Comparison of ENCODE assay signal across 23 mouse cellular contexts in genomic region chr3:138071476-138072073, GRCm38 (mm10). TPM values are rescaled to one million over a fixed set of nuclear protein-coding genes. Genes with fewer than 3 reads are reported as not detected.
DNase-seq lines count a peak whose midpoint lies in the region; ATAC-seq lines count a peak whose summit lies in the region.
"Had no signal": no experiment of that assay in that cellular context is flagged by ENCODE, and none has a peak within 500 bp of the region (broad histone marks: within the 10 kb centered on the region; RNA-seq: fewer than 3 reads in every experiment).

No protein-coding gene starts in this region.

- 53% methylated on average over 10 of the region's 10 CpGs for WGBS in heart, embryonic 13.5 days
- 47% methylated on average over 10 of the region's 10 CpGs for WGBS in embryonic facial prominence, embryonic 13.5 days
- WGBS in limb, embryonic 10.5 days = 85% methylated on average over 10 of the region's 10 CpGs

- H3K4me3 ChIP-seq in heart, embryonic 13.5 days = peak overlapping the region; percentile 52
- no peak overlapping the region for H3K4me3 ChIP-seq in embryonic facial prominence, embryonic 13.5 days
- H3K4me3 ChIP-seq in limb, embryonic 10.5 days = no peak overlapping the region
- H3K4me3 ChIP-seq: limb, embryonic 12.5 days; lung, embryonic 15.5 days; midbrain, embryonic 12.5 days; neural tube, embryonic 13.5 days had no signal

- H3K9ac ChIP-seq in heart, embryonic 13.5 days = peak overlapping the region; percentile 85
- no peak overlapping the region for H3K9ac ChIP-seq in embryonic facial prominence, embryonic 13.5 days
- H3K9ac ChIP-seq: limb, embryonic 12.5 days; liver, embryonic 14.5 days; lung, embryonic 15.5 days; midbrain, embryonic 12.5 days; neural tube, embryonic 13.5 days had no signal

- no peaks in the 10 kb centered on the region for H3K9me3 ChIP-seq in heart, embryonic 13.5 days
- H3K9me3 ChIP-seq in embryonic facial prominence, embryonic 13.5 days = no peaks in the 10 kb centered on the region
- H3K9me3 ChIP-seq in limb, embryonic 10.5 days (replicated peaks) = no peaks in the 10 kb centered on the region
- H3K9me3 ChIP-seq: limb, embryonic 12.5 days; lung, embryonic 15.5 days; midbrain, embryonic 12.5 days; neural tube, embryonic 13.5 days had no signal

- peak overlapping the region; percentile 77 for H3K4me2 ChIP-seq in heart, embryonic 13.5 days
- peak overlapping the region; percentile 9; the same call in 1 of the 2 replicates for H3K4me2 ChIP-seq in embryonic facial prominence, embryonic 13.5 days
- H3K4me2 ChIP-seq: limb, embryonic 12.5 days; lung, embryonic 15.5 days; midbrain, embryonic 12.5 days; neural tube, embryonic 13.5 days had no signal

- peak; percentile 34 for DNase-seq in gastrocnemius, postnatal 10 days
- no peak for DNase-seq in gastrocnemius, postnatal 36 days
- no peak for DNase-seq in heart, postnatal 25 days (ENCODE audit: low spot score)
- no peak for DNase-seq in limb, embryonic 10.5 days (ENCODE audit: low spot score)
- DNase-seq in adrenal gland, postnatal 36 days = no peak
- DNase-seq: cerebellum, adult 2 months; cerebellum, postnatal 36 days; kidney, adult 8-10 months; kidney, postnatal 14 days; layer of hippocampus, adult 9-11 months; thymus, postnatal 14 days had no signal

- 0 out of 2 replicates have a peak, but pooled peaks cover 6% of the 10 kb centered on the region for H3K36me3 ChIP-seq in heart, embryonic 13.5 days
- no peaks in the 10 kb centered on the region for H3K36me3 ChIP-seq in embryonic facial prominence, embryonic 13.5 days
- H3K36me3 ChIP-seq in limb, embryonic 10.5 days = no peaks in the 10 kb centered on the region
- H3K36me3 ChIP-seq: limb, embryonic 12.5 days; lung, embryonic 15.5 days; midbrain, embryonic 12.5 days; neural tube, embryonic 13.5 days had no signal

- no peaks in the 10 kb centered on the region for H3K27me3 ChIP-seq in heart, embryonic 13.5 days (replicated peaks)
- H3K27me3 ChIP-seq in embryonic facial prominence, embryonic 13.5 days = no peaks in the 10 kb centered on the region
- H3K27me3 ChIP-seq in limb, embryonic 10.5 days (ENCODE audit: low read depth, poor library complexity, severe bottlenecking) = no peaks in the 10 kb centered on the region; the same call in 1 of the 2 replicates
- H3K27me3 ChIP-seq: limb, embryonic 12.5 days; lung, embryonic 15.5 days; neural tube, embryonic 13.5 days had no signal

- ATAC-seq in heart, embryonic 13.5 days (ENCODE audit: extremely low read depth, insufficient number of reproducible peaks, low FRiP score, low TSS enrichment) = no peak
- no peak for ATAC-seq in embryonic facial prominence, embryonic 13.5 days (ENCODE audit: insufficient number of reproducible peaks, insufficient read depth, low FRiP score, low TSS enrichment, low read depth)
- no peak for ATAC-seq in monocyte, adult 5-6 weeks (replicated peaks; ENCODE audit: insufficient number of reproducible peaks, low FRiP score, low TSS enrichment, poor library complexity, severe bottlenecking)
- ATAC-seq: forebrain, embryonic 14.5 days had no signal

- H3K27ac ChIP-seq in heart, embryonic 13.5 days (replicated peaks) = peak overlapping the region; percentile 64
- H3K27ac ChIP-seq in embryonic facial prominence, embryonic 13.5 days = no peak overlapping the region
- H3K27ac ChIP-seq in limb, embryonic 10.5 days = peak overlapping the region; percentile 51; the same call in 1 of the 2 replicates
- H3K27ac ChIP-seq: limb, embryonic 12.5 days; liver, embryonic 14.5 days; lung, embryonic 15.5 days; macrophage; midbrain, embryonic 12.5 days; neural tube, embryonic 13.5 days had no signal

- H3K4me1 ChIP-seq in heart, embryonic 13.5 days = peaks cover 73% of the 10 kb centered on the region
- peaks cover 25% of the 10 kb centered on the region for H3K4me1 ChIP-seq in embryonic facial prominence, embryonic 13.5 days
- H3K4me1 ChIP-seq in limb, embryonic 10.5 days = peaks cover 30% of the 10 kb centered on the region

- intact Hi-C loops in gastrocnemius, postnatal 36 days (cut with DNase I) = loop anchor here (2.0 to 5.0 kb wide), 3 partner anchors 44 to 71 kb away; partner anchors contain the start of gene Trmt10a
- intact Hi-C loops in heart, postnatal 25 days (cut with DNase I) = no loop called here

RNA-seq across cellular contexts. Expression of gene Gm5105, which starts 4.4 kb away (rescaled TPM):
- total RNA-seq in gastrocnemius, postnatal 10 days (2021) = 1 to 10 TPM; 2.0 to 2.5 TPM
- 1 to 10 TPM; 1.3 to 1.9 TPM for total RNA-seq in gastrocnemius, postnatal 36 days (2021)
- polyA plus RNA-seq in heart, embryonic 13.5 days (2015; fragmentation: Nextera tagmentation; extraction: Ambion mirVana) = 0.36 and 0.56 TPM in 2 replicates
- total RNA-seq in heart, postnatal 25 days (2021) = 1 to 10 TPM; 1.3 to 1.8 TPM
- polyA plus RNA-seq in embryonic facial prominence, embryonic 13.5 days (2015; fragmentation: Nextera tagmentation; extraction: Ambion mirVana) = 0.40 TPM in 1 of 2 replicates, not detected in the other
- polyA plus RNA-seq in limb, embryonic 10.5 days (2016; fragmentation: Nextera tagmentation; extraction: Ambion mirVana) = not detected in 2 replicates
- total RNA-seq in monocyte, adult 5-6 weeks (2017) = 0.57 TPM in 1 of 3 replicates, not detected in the others
- not detected for total RNA-seq in adrenal gland, postnatal 36 days (2021)
- polyA plus RNA-seq: forebrain, embryonic 14.5 days; hindbrain, embryonic 11.5 days; liver, embryonic 14.5 days; macrophage; midbrain, embryonic 12.5 days; testis, adult 2 months had no signal

RNA-seq across cellular contexts. Expression of gene 1110002E22Rik, which starts 6.7 kb away (rescaled TPM):
- total RNA-seq in gastrocnemius, postnatal 10 days (2021) = 100 to 1,000 TPM; 191 to 209 TPM
- 100 to 1,000 TPM; 112 to 114 TPM for total RNA-seq in gastrocnemius, postnatal 36 days (2021)
- 9.4 and 11.1 TPM in 2 replicates for polyA plus RNA-seq in heart, embryonic 13.5 days (2015; fragmentation: Nextera tagmentation; extraction: Ambion mirVana)
- total RNA-seq in heart, postnatal 25 days (2021) = 10 to 100 TPM; 62.6 to 64.4 TPM
- polyA plus RNA-seq in embryonic facial prominence, embryonic 13.5 days (2015; fragmentation: Nextera tagmentation; extraction: Ambion mirVana) = 0.40 and 0.41 TPM in 2 replicates
- 0.06 and 0.15 TPM in 2 replicates for polyA plus RNA-seq in limb, embryonic 10.5 days (2016; fragmentation: Nextera tagmentation; extraction: Ambion mirVana)
- not detected in 3 replicates for total RNA-seq in monocyte, adult 5-6 weeks (2017)
- total RNA-seq in adrenal gland, postnatal 36 days (2021) = under 1 TPM in 1 of 2 experiments, not detected in 1; 0.10 TPM
- polyA plus RNA-seq: macrophage had no signal

Comparison
In these comparisons a context has a peak if more than half of its experiments do, and no peak if none do; other contexts are left out.
1. RNA of gene 1110002E22Rik, which starts 6.7 kb away (total RNA-seq): 191 to 209 TPM in gastrocnemius, postnatal 10 days, 112 to 114 TPM in gastrocnemius, postnatal 36 days and 62.6 to 64.4 TPM in heart, postnatal 25 days; 0.10 TPM in adrenal gland, postnatal 36 days and not detected in monocyte, adult 5-6 weeks; every median in the first group is over 10 times any median in the second.